Mouse (Mus musculus): ENCODE results near the gene C1qtnf5. TPM values are rescaled to one million over a fixed set of nuclear protein-coding genes. Genes with fewer than 3 reads are reported as not detected.

C1qtnf5 gene
- total RNA-seq (2017): not detected in 2 replicates

GRCm38 (mm10) chr9:44107110-44107509, at the start of gene C1qtnf5:
TSS of gene C1qtnf5 (plus strand) at chr9:44107245.
- ATAC-seq (replicated peaks in 1 of 2; ENCODE audit: insufficient read depth in 1 of 2, low FRiP score in 2 of 2, low TSS enrichment in 1 of 2, low read depth in 1 of 2, poor library complexity in 2 of 2, severe bottlenecking in 2 of 2): no peak

- ATAC-seq (replicated peaks in 1 of 2; ENCODE audit: insufficient read depth in 1 of 2, low FRiP score in 2 of 2, low TSS enrichment in 1 of 2, low read depth in 1 of 2, poor library complexity in 2 of 2, severe bottlenecking in 2 of 2): no peak
Observed at GRCm38 (mm10) chr9:44058606-44059005, 48.4 kb upstream of the C1qtnf5 start.

GRCm38 (mm10) chr9:44065177-44065576, 41.9 kb upstream of the C1qtnf5 start:
- ATAC-seq (replicated peaks in 1 of 2; ENCODE audit: insufficient read depth in 1 of 2, low FRiP score in 2 of 2, low TSS enrichment in 1 of 2, low read depth in 1 of 2, poor library complexity in 2 of 2, severe bottlenecking in 2 of 2): no peak

GRCm38 (mm10) chr9:44066785-44067225, 40.2 kb upstream of the C1qtnf5 start, which contains the start of gene Usp2:
TSS of gene Usp2 (plus strand) at chr9:44067021.
- peak; percentile 94 to 95 for ATAC-seq (replicated peaks in 1 of 2; ENCODE audit: insufficient read depth in 1 of 2, low FRiP score in 2 of 2, low TSS enrichment in 1 of 2, low read depth in 1 of 2, poor library complexity in 2 of 2, severe bottlenecking in 2 of 2)

- ATAC-seq (replicated peaks in 1 of 2; ENCODE audit: insufficient read depth in 1 of 2, low FRiP score in 2 of 2, low TSS enrichment in 1 of 2, low read depth in 1 of 2, poor library complexity in 2 of 2, severe bottlenecking in 2 of 2): peak; percentile 28 to 35; a peak in 1 of 4 replicates
Observed at GRCm38 (mm10) chr9:44067241-44067959, 39.6 kb upstream of the C1qtnf5 start.

- ATAC-seq (replicated peaks in 1 of 2; ENCODE audit: insufficient read depth in 1 of 2, low FRiP score in 2 of 2, low TSS enrichment in 1 of 2, low read depth in 1 of 2, poor library complexity in 2 of 2, severe bottlenecking in 2 of 2): no peak
Observed at GRCm38 (mm10) chr9:44067960-44068330, 39.1 kb upstream of the C1qtnf5 start.

- no peak for ATAC-seq (replicated peaks in 1 of 2; ENCODE audit: insufficient read depth in 1 of 2, low FRiP score in 2 of 2, low TSS enrichment in 1 of 2, low read depth in 1 of 2, poor library complexity in 2 of 2, severe bottlenecking in 2 of 2)
Observed at GRCm38 (mm10) chr9:44069252-44069651, 37.8 kb upstream of the C1qtnf5 start.

GRCm38 (mm10) chr9:44070113-44070843, 36.8 kb upstream of the C1qtnf5 start:
- ATAC-seq (replicated peaks in 1 of 2; ENCODE audit: insufficient read depth in 1 of 2, low FRiP score in 2 of 2, low TSS enrichment in 1 of 2, low read depth in 1 of 2, poor library complexity in 2 of 2, severe bottlenecking in 2 of 2): no peak

- ATAC-seq (replicated peaks in 1 of 2; ENCODE audit: insufficient read depth in 1 of 2, low FRiP score in 2 of 2, low TSS enrichment in 1 of 2, low read depth in 1 of 2, poor library complexity in 2 of 2, severe bottlenecking in 2 of 2): no peak
Observed at GRCm38 (mm10) chr9:44070844-44071231, 36.2 kb upstream of the C1qtnf5 start.

GRCm38 (mm10) chr9:44071914-44072598, 35.0 kb upstream of the C1qtnf5 start:
- no peak for ATAC-seq (replicated peaks in 1 of 2; ENCODE audit: insufficient read depth in 1 of 2, low FRiP score in 2 of 2, low TSS enrichment in 1 of 2, low read depth in 1 of 2, poor library complexity in 2 of 2, severe bottlenecking in 2 of 2)

- no peak for ATAC-seq (replicated peaks in 1 of 2; ENCODE audit: insufficient read depth in 1 of 2, low FRiP score in 2 of 2, low TSS enrichment in 1 of 2, low read depth in 1 of 2, poor library complexity in 2 of 2, severe bottlenecking in 2 of 2)
Observed at GRCm38 (mm10) chr9:44072599-44072915, 34.5 kb upstream of the C1qtnf5 start.

- no peak for ATAC-seq (replicated peaks in 1 of 2; ENCODE audit: insufficient read depth in 1 of 2, low FRiP score in 2 of 2, low TSS enrichment in 1 of 2, low read depth in 1 of 2, poor library complexity in 2 of 2, severe bottlenecking in 2 of 2)
Observed at GRCm38 (mm10) chr9:44073115-44073514, 33.9 kb upstream of the C1qtnf5 start.

- ATAC-seq (replicated peaks in 1 of 2; ENCODE audit: insufficient read depth in 1 of 2, low FRiP score in 2 of 2, low TSS enrichment in 1 of 2, low read depth in 1 of 2, poor library complexity in 2 of 2, severe bottlenecking in 2 of 2): no peak
Observed at GRCm38 (mm10) chr9:44074395-44075275, 32.4 kb upstream of the C1qtnf5 start.

- ATAC-seq (replicated peaks in 1 of 2; ENCODE audit: insufficient read depth in 1 of 2, low FRiP score in 2 of 2, low TSS enrichment in 1 of 2, low read depth in 1 of 2, poor library complexity in 2 of 2, severe bottlenecking in 2 of 2): no peak
Observed at GRCm38 (mm10) chr9:44075276-44075995, 31.6 kb upstream of the C1qtnf5 start.

- no peak for ATAC-seq (replicated peaks in 1 of 2; ENCODE audit: insufficient read depth in 1 of 2, low FRiP score in 2 of 2, low TSS enrichment in 1 of 2, low read depth in 1 of 2, poor library complexity in 2 of 2, severe bottlenecking in 2 of 2)
Observed at GRCm38 (mm10) chr9:44075996-44076763, 30.9 kb upstream of the C1qtnf5 start.

- peak; percentile 29 to 67; a peak in 2 of 4 replicates for ATAC-seq (replicated peaks in 1 of 2; ENCODE audit: insufficient read depth in 1 of 2, low FRiP score in 2 of 2, low TSS enrichment in 1 of 2, low read depth in 1 of 2, poor library complexity in 2 of 2, severe bottlenecking in 2 of 2)
Observed at GRCm38 (mm10) chr9:44076764-44077120, 30.3 kb upstream of the C1qtnf5 start.
